Mouse (Mus musculus) liver, adult 10 weeks (tissue): Measurements from ENCODE around the gene Nhp2. TPM values are rescaled to one million over a fixed set of nuclear protein-coding genes. Genes with fewer than 3 reads are reported as not detected.

Experiments used
- polyA plus RNA-seq: library from polyadenylated mRNA; stranded (reverse); fragments of 350-450 nt; fragmentation: Illumina TruSeq; extraction: RNeasy Lipid Tissue Mini Kit (QIAGEN cat#74804); gene quantifications from one replicate; pipeline ENCODE4 v1.2.3, GENCODE M21; 2014; ENCODE audit warnings: low read depth, low replicate concordance

Nhp2 gene
- 2.9 TPM for polyA plus RNA-seq

GRCm38 (mm10) chr11:51619409-51620060 is at the start of gene Nhp2:
Nhp2 (plus strand) TSS chr11:51619735.

GRCm38 (mm10) chr11:51584431-51585248 is 34.9 kb upstream of the Nhp2 start, which contains the start of gene Phykpl:
Phykpl (plus strand) TSS chr11:51584757.

GRCm38 (mm10) chr11:51606447-51607095 is 13.0 kb upstream of the Nhp2 start, which contains the start of gene Hnrnpab:
Hnrnpab (minus strand) TSS chr11:51606847.

GRCm38 (mm10) chr11:51635525-51636322 is 16.2 kb downstream of the Nhp2 start, which contains the start of gene Rmnd5b:
Rmnd5b (minus strand) TSS chr11:51635896.

DNA sequence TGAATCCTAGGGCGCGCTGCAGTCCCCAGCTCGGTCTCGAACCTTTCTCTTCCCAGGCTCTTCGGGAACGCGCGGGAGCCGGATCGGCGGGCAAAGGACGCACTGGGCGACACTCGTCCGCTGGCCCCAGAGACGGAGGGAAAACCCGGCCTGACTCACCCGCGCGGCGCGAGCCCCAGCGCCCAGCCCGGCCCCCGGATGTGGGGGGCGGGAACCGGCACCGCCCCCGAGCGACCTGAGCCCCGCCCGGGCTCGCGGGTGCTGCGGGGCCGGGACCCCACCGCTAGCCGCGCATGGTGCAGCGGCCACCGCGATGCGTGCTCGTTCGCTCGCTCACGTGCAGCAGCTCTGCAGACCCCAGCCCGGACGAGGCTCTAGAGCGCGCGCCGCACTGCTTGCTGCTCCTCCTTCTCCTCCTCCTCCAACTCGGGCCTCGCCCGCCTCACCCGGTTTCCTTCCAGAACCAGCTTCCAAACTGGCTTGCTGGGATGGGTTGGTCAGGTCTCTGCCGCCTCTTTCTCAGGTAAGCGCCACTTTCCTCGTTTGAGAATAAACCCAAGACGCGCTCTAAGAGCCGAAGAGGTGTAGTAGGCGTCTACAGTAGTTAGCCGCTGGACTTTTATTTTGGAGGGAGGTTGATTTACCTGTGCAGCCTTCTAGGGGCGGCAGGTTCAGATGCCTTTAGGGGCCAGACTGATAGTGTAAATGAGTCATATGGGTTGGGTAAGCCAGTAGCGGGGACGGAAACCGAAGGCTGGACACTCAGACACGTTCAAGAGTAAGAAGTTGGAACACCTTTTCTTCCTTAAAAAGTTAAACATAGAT is 31.4 kb downstream of the Nhp2 start, which contains the start of the genes N4bp3 and D930048N14Rik:
TSS of gene N4bp3 (minus strand) at position 152 of the 825 bp plus-strand sequence.
TSS of gene D930048N14Rik (plus strand) at position 264 of the 825 bp plus-strand sequence.

Other genes with a start within 250 kb of the Nhp2 start
- gene Phykpl, start 35.0 kb upstream of the Nhp2 start, polyA plus RNA-seq = 11.0 TPM
- gene Hnrnpab, start 12.9 kb upstream of the Nhp2 start, polyA plus RNA-seq = 153 TPM
- gene Rmnd5b, start 16.2 kb downstream of the Nhp2 start, polyA plus RNA-seq = 4.6 TPM
- gene N4bp3, start 31.1 kb downstream of the Nhp2 start, polyA plus RNA-seq = not detected
- gene D930048N14Rik, start 31.2 kb downstream of the Nhp2 start, polyA plus RNA-seq = 3.5 TPM
- gene 0610009B22Rik, start 69.1 kb downstream of the Nhp2 start, polyA plus RNA-seq = 59.4 TPM
- 82.0 TPM for gene Sec24a, start 143.9 kb downstream of the Nhp2 start, polyA plus RNA-seq
- gene Sar1b, start 144.0 kb downstream of the Nhp2 start, polyA plus RNA-seq = 610 TPM
- 2.0 TPM for gene Jade2, start 237.9 kb downstream of the Nhp2 start, polyA plus RNA-seq